Mouse (Mus musculus): ENCODE measurements around the gene Ring1.

Ring1 gene

GRCm38 (mm10) chr17:34024317-34024821, at the start of gene Ring1:
Gene Ring1 (minus strand): TSS chr17:34024680.
- DNase-seq (ENCODE audit: low spot score), result peak; percentile 86

GRCm38 (mm10) chr17:34072091-34072490, 47.6 kb upstream of the Ring1 start:
- no peak for DNase-seq (ENCODE audit: low spot score)

GRCm38 (mm10) chr17:34068864-34069263, 44.4 kb upstream of the Ring1 start:
- no peak for DNase-seq (ENCODE audit: low spot score)

- DNase-seq (ENCODE audit: low spot score), result no peak
Observed at GRCm38 (mm10) chr17:34057224-34057623, 32.7 kb upstream of the Ring1 start.

GRCm38 (mm10) chr17:34047404-34048050, 23.0 kb upstream of the Ring1 start:
- no peak for DNase-seq (ENCODE audit: low spot score)

- DNase-seq (ENCODE audit: low spot score), result no peak
Observed at GRCm38 (mm10) chr17:34045941-34046340, 21.5 kb upstream of the Ring1 start.

GRCm38 (mm10) chr17:34039562-34040450, 15.3 kb upstream of the Ring1 start:
- DNase-seq (ENCODE audit: low spot score), result no peak

- DNase-seq (ENCODE audit: low spot score), result no peak
Observed at GRCm38 (mm10) chr17:34038878-34039561, 14.5 kb upstream of the Ring1 start, which contains the start of gene Col11a2. Gene Col11a2 (plus strand): TSS chr17:34039437.

GRCm38 (mm10) chr17:34038440-34038839, 14.0 kb upstream of the Ring1 start:
- DNase-seq (ENCODE audit: low spot score), result no peak

- DNase-seq (ENCODE audit: low spot score), result no peak
Observed at GRCm38 (mm10) chr17:34037241-34037640, 12.8 kb upstream of the Ring1 start.

- no peak for DNase-seq (ENCODE audit: low spot score)
Observed at GRCm38 (mm10) chr17:34036647-34037046, 12.2 kb upstream of the Ring1 start.

- no peak for DNase-seq (ENCODE audit: low spot score)
Observed at GRCm38 (mm10) chr17:34035517-34035916, 11.0 kb upstream of the Ring1 start.

- DNase-seq (ENCODE audit: low spot score), result peak; percentile 60
Observed at GRCm38 (mm10) chr17:34034064-34034463, 9.6 kb upstream of the Ring1 start.

- no peak for DNase-seq (ENCODE audit: low spot score)
Observed at GRCm38 (mm10) chr17:34033441-34033840, 9.0 kb upstream of the Ring1 start.

- no peak for DNase-seq (ENCODE audit: low spot score)
Observed at GRCm38 (mm10) chr17:34032806-34033205, 8.3 kb upstream of the Ring1 start.

GRCm38 (mm10) chr17:34032174-34032632, 7.7 kb upstream of the Ring1 start:
- DNase-seq (ENCODE audit: low spot score), result peak; percentile 62

- DNase-seq (ENCODE audit: low spot score), result peak; percentile 98
Observed at GRCm38 (mm10) chr17:34031465-34032173, 7.1 kb upstream of the Ring1 start, which contains the start of the genes Slc39a7 and Rxrb. Gene Slc39a7 (minus strand): TSS chr17:34031682. Gene Rxrb (plus strand): TSS chr17:34031812.

- DNase-seq (ENCODE audit: low spot score), result no peak
Observed at GRCm38 (mm10) chr17:34030861-34031326, 6.4 kb upstream of the Ring1 start.

- no peak for DNase-seq (ENCODE audit: low spot score)
Observed at GRCm38 (mm10) chr17:34029890-34030595, 5.6 kb upstream of the Ring1 start.

- no peak for DNase-seq (ENCODE audit: low spot score)
Observed at GRCm38 (mm10) chr17:34029150-34029889, 4.8 kb upstream of the Ring1 start.
